Mouse (Mus musculus) hindbrain, embryonic 10.5 days (tissue): Measurements from ENCODE around the gene Cib2. TPM values are rescaled to one million over a fixed set of nuclear protein-coding genes. Genes with fewer than 3 reads are reported as not detected.

Source experiments
- DNase-seq: peaks from one replicate; pipeline ENCODE4 v3.0.0-alpha.2; 2017; ENCODE audit warnings: low spot score
- H3K27ac ChIP-seq: fragments of 300-500 bp; sonication (generic); 2 replicates; pipeline ENCODE4 v1.5.1; 2016; ENCODE audit warnings: mild to moderate bottlenecking, moderate library complexity
- H3K27me3 ChIP-seq: fragments of 300-500 bp; sonication (generic); 2 replicates; pipeline ENCODE4 v1.6.1; 2016; ENCODE audit warnings: mild to moderate bottlenecking; ENCODE audit not compliant: poor library complexity, insufficient read depth, severe bottlenecking
- H3K36me3 ChIP-seq: fragments of 300-500 bp; sonication (generic); 2 replicates; pipeline ENCODE4 v1.6.1; 2016; ENCODE audit warnings: mild to moderate bottlenecking, moderate library complexity
- H3K4me1 ChIP-seq: fragments of 300-500 bp; sonication (generic); replicated peaks from 2 replicates; pipeline ENCODE4 v1.6.1; 2016; ENCODE audit warnings: mild to moderate bottlenecking
- H3K4me3 ChIP-seq: fragments of 300-500 bp; sonication (generic); 2 replicates; pipeline ENCODE4 v1.5.1; 2016; ENCODE audit warnings: mild to moderate bottlenecking, moderate library complexity
- H3K9me3 ChIP-seq: fragments of 300-500 bp; sonication (generic); 2 replicates; pipeline ENCODE4 v1.6.1; 2016; ENCODE audit warnings: mild to moderate bottlenecking, moderate library complexity
- WGBS: fragments of 180-500 bp; shearing (Covaris S2); methylation state at CpG from one replicate; pipeline ENCODE4 v1.1.7; 2016; 5-methylcytosine and 5-hydroxymethylcytosine counted together
- polyA plus RNA-seq: library from polyadenylated mRNA; unstranded; fragments of >200 nt; fragmentation: Nextera tagmentation; extraction: Ambion mirVana; gene quantifications from 2 replicates; pipeline ENCODE4 v1.2.1, GENCODE M21; 2016

The Cib2 gene
- polyA plus RNA-seq, 1 experiment from 2014 or later = 17.2 TPM

DNA sequence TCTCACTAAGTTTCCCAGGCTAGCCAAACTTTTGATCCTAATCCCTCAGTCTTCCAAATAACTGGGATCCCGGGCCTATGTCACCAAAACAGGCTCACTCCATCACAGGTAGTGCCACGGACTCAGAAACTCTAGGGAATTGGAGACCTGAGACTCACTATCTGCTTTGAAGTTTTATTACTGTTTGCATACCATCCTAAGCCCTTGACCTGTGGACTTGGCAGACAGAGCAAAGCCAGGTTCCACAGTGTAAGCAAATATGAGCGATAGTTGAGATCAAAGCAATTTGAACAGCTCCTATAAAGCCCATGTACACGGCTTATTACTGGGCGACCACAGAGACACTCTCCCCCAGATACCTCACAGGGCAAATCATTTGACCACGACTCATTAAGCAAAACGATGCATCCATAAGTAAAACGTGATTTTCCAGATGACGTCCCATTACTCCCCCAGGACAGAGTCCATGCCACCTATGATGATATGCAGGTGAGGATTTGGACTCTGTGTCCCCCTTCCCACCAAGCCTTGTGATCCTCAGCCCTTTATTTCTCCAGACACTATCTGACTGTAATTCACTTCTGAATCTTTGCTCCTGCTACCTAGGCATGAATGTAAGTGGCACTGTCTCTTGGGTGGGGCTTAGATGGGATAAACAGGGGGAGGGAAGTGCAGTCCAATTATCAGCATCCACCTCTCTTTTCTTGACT lies 11.3 kb upstream of the Cib2 start:
- WGBS = 83% methylated on average over 9 of the region's 9 CpGs
- no peak for DNase-seq

DNA sequence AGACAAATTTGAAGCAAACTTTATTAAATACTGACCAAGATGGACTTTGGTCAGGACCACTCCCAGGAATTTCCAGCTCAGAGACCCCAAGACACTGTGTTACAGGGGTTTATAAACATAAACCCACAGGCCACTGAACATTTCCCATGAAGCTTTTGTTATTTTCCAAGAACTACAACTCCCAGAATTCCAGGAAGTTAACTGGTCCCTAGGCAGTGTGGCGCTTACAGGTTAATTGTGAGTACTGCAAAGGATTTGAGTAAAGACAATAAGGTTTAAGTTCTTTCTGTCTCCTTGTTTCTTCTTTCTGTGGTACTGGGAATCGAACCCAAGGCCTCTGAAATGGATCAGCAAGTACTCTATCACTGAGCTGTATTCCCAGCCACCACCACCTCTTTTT lies 8.7 kb upstream of the Cib2 start:
- no peak for DNase-seq
- WGBS = 40% methylated on average over 2 of the region's 2 CpGs
- Histone ChIP-seq H3K9me3 (no peaks in the 10 kb centered on the region), H3K4me1 (no peaks in the 10 kb centered on the region), H3K27ac (no peak overlapping the region), H3K4me3 (no peak overlapping the region), H3K36me3 (no peaks in the 10 kb centered on the region), H3K27me3 (no peaks in the 10 kb centered on the region)

More for the DNA sequence above, 11.3 kb upstream of the Cib2 start:
- Histone ChIP-seq H3K4me1 (no peaks in the 10 kb centered on the region), H3K27ac (no peak overlapping the region), H3K36me3 (no peaks in the 10 kb centered on the region), H3K27me3 (no peaks in the 10 kb centered on the region), H3K4me3 (no peak overlapping the region), H3K9me3 (no peaks in the 10 kb centered on the region)

DNA sequence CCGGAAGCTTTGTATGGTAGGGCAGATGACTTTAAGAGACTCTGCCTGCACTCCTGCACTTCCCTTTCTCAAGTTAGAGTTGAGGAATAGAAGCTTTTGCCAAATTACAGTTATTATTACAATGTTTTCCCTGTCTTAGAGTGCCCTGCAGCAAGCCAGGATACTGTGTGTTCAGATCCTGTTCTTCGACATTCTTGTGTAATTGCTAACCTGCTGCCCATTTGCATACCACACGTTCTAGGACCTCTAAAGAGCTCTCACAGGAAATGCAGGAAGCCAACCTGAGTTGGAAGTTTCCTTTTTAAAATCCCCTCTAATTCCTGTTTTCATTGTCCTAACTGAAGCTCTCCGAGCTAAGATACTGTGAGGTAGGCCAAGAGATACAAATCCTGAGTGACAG lies 6.9 kb upstream of the Cib2 start:
- Histone ChIP-seq H3K4me3 (no peak overlapping the region), H3K27ac (no peak overlapping the region), H3K36me3 (no peaks in the 10 kb centered on the region), H3K4me1 (no peaks in the 10 kb centered on the region), H3K27me3 (no peaks in the 10 kb centered on the region), H3K9me3 (no peaks in the 10 kb centered on the region)
- DNase-seq = no peak
- WGBS = 65% methylated on average over 4 of the region's 4 CpGs

DNA sequence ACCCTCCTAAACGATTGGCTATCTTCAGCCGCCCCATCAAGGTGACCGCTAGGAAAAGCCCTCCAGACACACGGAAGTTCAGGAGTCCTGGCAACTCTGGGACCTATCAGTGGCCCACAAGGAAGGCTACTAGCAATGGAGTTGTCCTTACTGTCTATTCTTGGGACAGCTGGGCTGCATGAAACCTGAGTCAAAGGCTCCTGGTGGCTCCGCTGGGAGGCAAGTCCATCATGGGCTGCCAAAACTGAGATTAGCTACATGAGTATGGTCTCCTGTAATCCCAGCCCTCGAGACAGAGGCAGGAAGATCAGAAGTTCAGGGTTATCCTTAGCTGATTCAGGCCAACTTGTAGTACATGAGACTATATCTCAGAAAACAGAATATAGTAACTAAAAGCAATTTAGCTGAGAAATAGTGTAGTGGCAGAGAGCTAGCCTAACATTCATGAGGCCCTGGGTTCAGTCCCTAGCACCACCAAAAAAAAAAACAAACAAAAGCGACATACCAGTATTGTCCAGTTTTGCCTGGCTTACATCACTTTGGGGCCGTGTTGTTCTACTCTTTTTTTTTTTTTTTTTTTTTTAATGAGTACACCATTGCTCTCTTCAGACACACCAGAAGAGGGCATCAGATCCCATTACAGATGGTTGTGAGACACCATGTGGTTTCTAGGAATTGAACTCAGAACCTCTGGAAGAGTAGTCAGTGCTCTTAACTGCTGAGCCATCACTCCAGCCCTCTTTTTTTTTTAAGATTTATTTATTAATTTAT lies 998 bp upstream of the Cib2 start:
- Histone ChIP-seq H3K36me3 (no peaks in the 10 kb centered on the region), H3K27ac (no peak overlapping the region), H3K4me3 (no peak overlapping the region), H3K4me1 (peaks cover 14% of the 10 kb centered on the region), H3K27me3 (peaks cover 20% of the 10 kb centered on the region), H3K9me3 (no peaks in the 10 kb centered on the region)
- WGBS = 85% methylated on average over 8 of the region's 8 CpGs
- DNase-seq = no peak

DNA sequence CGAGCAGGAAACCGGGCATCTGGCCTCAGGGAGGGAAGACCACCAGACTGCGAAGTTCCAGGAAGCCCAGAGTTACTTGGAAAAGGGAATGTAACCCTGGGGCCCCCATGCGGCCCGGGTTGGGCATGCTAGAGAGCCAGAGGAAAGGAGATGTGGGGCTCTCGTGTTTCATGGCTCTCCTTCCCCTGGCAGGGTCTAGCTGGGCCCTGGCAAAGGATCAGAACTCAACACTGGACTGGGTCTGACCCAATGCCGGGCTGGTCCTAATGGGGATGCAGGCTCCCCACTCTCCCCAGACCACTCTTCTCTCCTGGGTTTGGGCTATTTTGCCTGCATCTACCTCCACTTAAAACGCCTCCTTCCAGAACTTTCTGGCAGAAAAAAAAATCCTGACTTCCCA lies 1.3 kb downstream of the Cib2 start:
- Histone ChIP-seq H3K27ac (no peak overlapping the region), H3K9me3 (no peaks in the 10 kb centered on the region), H3K36me3 (no peaks in the 10 kb centered on the region), H3K4me3 (no peak overlapping the region), H3K4me1 (peaks cover 14% of the 10 kb centered on the region), H3K27me3 (peaks cover 24% of the 10 kb centered on the region)
- 69% methylated on average over 8 of the region's 8 CpGs for WGBS
- DNase-seq = no peak

DNA sequence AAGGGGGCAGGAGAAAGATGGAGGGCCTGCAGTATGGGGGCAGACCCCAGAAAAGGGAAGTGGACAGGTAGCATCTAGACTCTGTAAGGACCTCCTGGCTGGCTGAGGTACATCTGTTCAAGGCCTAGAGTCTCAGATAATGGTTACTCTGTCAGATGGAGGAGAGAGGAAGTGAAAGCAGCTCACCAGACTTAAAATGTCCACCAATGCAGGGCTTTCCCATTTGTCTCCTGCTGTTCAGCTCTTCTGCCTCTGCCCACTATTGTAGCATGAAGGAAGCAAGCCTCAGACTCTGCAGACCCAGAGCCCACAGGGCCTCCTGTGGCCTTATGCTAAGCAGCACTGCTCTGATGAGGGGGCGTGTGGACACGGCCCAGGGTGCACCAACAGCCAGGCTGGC lies 5.0 kb downstream of the Cib2 start:
- Histone ChIP-seq H3K36me3 (no peaks in the 10 kb centered on the region), H3K4me1 (peaks cover 8% of the 10 kb centered on the region), H3K27me3 (peaks cover 25% of the 10 kb centered on the region), H3K27ac (no peak overlapping the region), H3K4me3 (no peak overlapping the region), H3K9me3 (no peaks in the 10 kb centered on the region)
- no peak for DNase-seq
- 76% methylated on average over 2 of the region's 2 CpGs for WGBS

DNA sequence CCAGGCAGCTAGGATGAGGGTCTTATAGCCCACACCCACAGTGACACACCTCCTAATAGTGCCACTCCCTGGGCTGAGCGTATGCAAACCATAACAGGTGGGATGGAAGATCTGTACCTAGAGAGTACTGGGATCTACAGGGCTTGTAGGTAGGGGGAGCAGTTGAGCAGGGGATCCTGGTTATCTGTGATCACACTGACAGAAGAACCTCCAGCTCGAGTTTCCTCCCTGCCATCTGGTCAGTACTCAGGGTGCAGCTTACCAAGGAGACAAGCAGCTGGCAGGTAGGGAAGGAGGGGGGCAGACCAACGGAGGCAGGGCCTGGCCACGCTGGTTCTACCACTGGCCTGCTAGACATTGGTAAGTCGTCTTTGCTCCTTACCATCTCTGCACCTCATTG lies 7.6 kb downstream of the Cib2 start:
- DNase-seq = peak; percentile 18
- no peak overlapping the region for H3K27ac ChIP-seq
- 0 out of 2 replicates have a peak, but pooled peaks cover 5% of the 10 kb centered on the region for H3K27me3 ChIP-seq
- 28% methylated on average over 5 of the region's 5 CpGs for WGBS
- no peaks in the 10 kb centered on the region for H3K4me1 ChIP-seq
- H3K9me3 ChIP-seq = no peaks in the 10 kb centered on the region
- no peaks in the 10 kb centered on the region for H3K36me3 ChIP-seq
- no peak overlapping the region for H3K4me3 ChIP-seq

DNA sequence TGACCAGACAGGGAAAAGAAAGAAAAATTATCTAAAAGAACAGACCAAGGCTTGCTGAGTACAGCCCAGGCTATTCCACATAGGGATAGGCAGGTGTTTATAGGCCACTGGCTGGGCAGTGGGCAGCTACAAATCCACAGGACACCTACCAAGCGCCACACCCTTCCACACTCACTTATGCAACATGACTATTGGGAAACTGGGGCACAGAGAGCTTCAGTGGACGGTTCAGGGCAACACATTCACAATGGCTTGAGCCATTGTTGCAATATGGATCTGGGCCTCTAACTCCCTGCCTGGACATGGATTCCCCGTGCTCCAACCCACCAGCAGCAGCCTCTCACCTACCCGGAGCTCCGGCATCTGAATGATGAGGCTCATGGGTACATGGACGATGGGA lies 10.6 kb downstream of the Cib2 start:
- 90% methylated on average over 6 of the region's 6 CpGs for WGBS
- H3K4me1 ChIP-seq = no peaks in the 10 kb centered on the region
- H3K27ac ChIP-seq = no peak overlapping the region
- 0 out of 2 replicates have a peak, but pooled peaks cover 5% of the 10 kb centered on the region for H3K27me3 ChIP-seq
- H3K36me3 ChIP-seq = no peaks in the 10 kb centered on the region
- no peak overlapping the region for H3K4me3 ChIP-seq
- no peak for DNase-seq
- no peaks in the 10 kb centered on the region for H3K9me3 ChIP-seq

DNA sequence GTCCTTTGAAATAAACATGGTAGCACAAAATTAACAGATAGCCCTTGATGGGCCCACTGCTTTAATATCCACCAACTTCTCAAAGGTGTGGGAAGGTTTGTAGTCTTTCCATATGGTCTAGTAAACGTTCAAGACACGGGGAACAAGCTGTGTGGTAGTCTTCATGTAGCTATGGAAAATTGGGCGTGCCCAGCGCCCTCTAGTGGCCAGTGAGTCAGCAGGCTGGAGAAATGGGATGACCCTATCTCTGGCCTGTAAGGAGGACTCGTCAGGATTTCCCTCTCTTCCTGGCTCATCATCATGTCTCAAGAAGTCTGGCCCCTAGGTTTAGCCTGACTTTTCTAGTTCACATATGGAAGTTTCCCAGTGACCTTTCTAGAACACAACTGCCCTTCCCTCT lies 12.5 kb downstream of the Cib2 start:
- Histone ChIP-seq H3K27me3 (no peaks in the 10 kb centered on the region), H3K9me3 (no peaks in the 10 kb centered on the region), H3K4me1 (peaks cover 7% of the 10 kb centered on the region; the same call in 1 of the 2 replicates), H3K4me3 (no peak overlapping the region), H3K27ac (no peak overlapping the region), H3K36me3 (no peaks in the 10 kb centered on the region)
- DNase-seq = peak; percentile 60
- 24% methylated on average over 5 of the region's 5 CpGs for WGBS

DNA sequence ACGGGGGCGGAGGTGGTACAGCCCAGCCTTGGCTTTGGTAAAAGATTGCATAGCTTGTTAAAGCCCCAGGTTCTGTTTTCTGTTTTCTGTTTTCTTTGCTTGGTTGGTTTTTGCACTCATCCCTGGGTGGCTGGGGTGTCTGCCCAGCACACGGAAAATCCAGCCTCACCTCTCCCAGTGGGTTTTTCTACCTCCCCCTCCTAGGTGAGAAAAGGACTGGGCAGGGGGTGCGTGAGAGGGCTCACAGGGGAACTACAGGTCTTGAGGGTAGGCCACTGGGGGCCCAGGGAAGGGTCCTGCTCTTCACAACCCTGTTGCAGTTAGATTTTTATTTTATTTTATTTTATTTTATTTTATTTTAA lies 15.1 kb downstream of the Cib2 start:
- no peak for DNase-seq
- no peak overlapping the region for H3K4me3 ChIP-seq
- H3K27me3 ChIP-seq = no peaks in the 10 kb centered on the region
- WGBS = 88% methylated on average over 4 of the region's 4 CpGs
- H3K9me3 ChIP-seq = no peaks in the 10 kb centered on the region
- H3K4me1 ChIP-seq = peaks cover 7% of the 10 kb centered on the region; the same call in 1 of the 2 replicates
- H3K27ac ChIP-seq = no peak overlapping the region
- no peaks in the 10 kb centered on the region for H3K36me3 ChIP-seq

DNA sequence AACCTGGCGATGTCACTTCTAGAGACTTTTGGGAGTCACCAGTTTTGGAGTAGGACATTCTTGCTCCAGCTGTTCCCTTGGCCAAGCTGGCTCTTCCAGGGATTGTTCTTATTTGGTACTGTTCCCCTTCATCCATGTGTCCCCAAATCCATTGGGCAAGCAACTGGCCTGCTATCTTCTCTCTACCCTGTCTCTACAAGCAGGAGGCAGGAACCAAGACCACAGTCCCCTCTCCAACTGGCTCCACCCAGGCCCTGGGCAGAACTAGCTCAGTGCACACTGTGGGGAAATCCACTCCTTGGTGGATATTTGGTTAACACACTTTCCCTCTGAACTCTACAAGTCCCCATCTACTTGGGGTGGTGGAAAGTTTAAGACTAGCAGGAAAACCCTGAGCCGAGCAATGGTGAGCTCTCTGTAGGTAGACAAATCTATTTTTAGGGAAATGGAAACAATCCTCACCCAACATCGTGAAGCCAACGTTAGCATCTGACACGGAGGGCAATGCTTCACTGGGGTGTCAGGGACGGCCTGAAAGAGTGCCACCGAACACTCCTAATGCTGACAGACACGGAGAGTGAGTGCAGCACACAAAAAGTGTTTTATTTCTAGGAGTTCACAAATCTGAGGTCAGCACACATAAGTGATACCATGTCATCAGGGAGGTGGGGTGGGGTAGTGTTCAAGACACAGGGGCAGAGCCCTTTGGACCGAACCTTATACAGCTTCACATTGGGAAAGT lies 15.6 kb downstream of the Cib2 start:
- WGBS = 83% methylated on average over 9 of the region's 9 CpGs
- no peaks in the 10 kb centered on the region for H3K27me3 ChIP-seq
- H3K4me1 ChIP-seq = peaks cover 7% of the 10 kb centered on the region; the same call in 1 of the 2 replicates

DNA sequence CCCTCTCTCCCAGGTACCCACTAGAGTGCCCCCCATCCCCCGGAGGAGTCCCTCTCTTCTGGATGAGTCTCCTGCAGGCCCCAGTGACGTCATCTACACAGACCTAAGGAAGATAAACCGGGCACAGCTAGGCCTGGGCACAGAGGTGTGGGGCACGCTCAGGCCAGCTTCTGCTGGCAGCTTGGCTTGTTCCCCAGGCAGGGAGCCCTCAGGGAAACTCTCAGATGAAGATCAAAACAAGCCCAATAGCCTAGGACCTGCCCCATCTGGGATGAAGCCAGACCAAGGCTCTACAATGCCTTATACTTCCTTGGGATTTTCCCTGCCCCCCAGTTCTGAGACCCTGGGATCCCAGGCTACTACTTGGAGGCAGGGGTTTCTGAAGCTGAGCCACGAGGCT lies 19.2 kb downstream of the Cib2 start:
- no peaks in the 10 kb centered on the region for H3K9me3 ChIP-seq
- peaks cover 18% of the 10 kb centered on the region; the same call in 1 of the 2 replicates for H3K4me1 ChIP-seq
- no peaks in the 10 kb centered on the region for H3K36me3 ChIP-seq
- no peak for DNase-seq
- H3K27ac ChIP-seq = no peak overlapping the region
- no peak overlapping the region for H3K4me3 ChIP-seq
- no peaks in the 10 kb centered on the region for H3K27me3 ChIP-seq
- 77% methylated on average over 5 of the region's 5 CpGs for WGBS

More for the DNA sequence above, 15.6 kb downstream of the Cib2 start:
- H3K4me3 ChIP-seq = no peak overlapping the region
- no peaks in the 10 kb centered on the region for H3K36me3 ChIP-seq
- DNase-seq = no peak
- no peak overlapping the region for H3K27ac ChIP-seq
- no peaks in the 10 kb centered on the region for H3K9me3 ChIP-seq

DNA sequence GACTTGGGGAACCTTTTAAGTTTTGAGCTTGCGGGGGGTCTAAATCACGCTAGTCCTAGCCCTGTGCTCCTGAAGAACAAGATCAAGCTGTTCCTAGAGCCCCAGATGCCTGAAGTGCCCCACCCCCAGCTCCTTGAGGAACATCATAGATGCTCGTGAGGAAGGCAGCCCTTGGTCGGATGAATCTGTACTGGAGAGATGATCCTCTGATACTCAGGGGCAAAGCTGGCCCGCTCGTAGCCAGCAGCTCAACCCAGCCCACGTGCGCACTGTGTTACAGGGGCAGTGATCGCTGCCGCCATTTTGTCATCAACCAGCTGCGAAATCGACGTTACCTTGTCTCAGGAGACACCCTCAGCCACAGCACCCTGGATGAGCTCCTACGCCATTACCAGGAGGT lies 21.3 kb downstream of the Cib2 start, which contains the start of gene Sh2d7:
Gene Sh2d7, plus strand, starts transcription at position 301 of the 400 bp plus-strand sequence.
- H3K36me3 ChIP-seq = no peaks in the 10 kb centered on the region
- no peak within 1 kb of the TSS for H3K27ac ChIP-seq
- DNase-seq = no peak
- peaks cover 11% of the 10 kb centered on the region; the same call in 1 of the 2 replicates for H3K4me1 ChIP-seq
- H3K4me3 ChIP-seq = no peak within 1 kb of the TSS
- H3K9me3 ChIP-seq = no peaks in the 10 kb centered on the region
- 88% methylated on average over 14 of the region's 14 CpGs for WGBS
- no peaks in the 10 kb centered on the region for H3K27me3 ChIP-seq
